Mouse (Mus musculus): ENCODE measurements around the gene Secisbp2. TPM values are rescaled to one million over a fixed set of nuclear protein-coding genes. Genes with fewer than 3 reads are reported as not detected.

The Secisbp2 gene
- polyA plus RNA-seq (2021; fragmentation: Nextera tagmentation) = 13.2 and 14.5 TPM in 2 replicates
- long read RNA-seq, experiment 1, partial matches to known transcripts = 26 of 30 reads
- long read RNA-seq, experiment 1, other reads (novel, unspliced or antisense) = 4 of 30 reads
- long read RNA-seq, experiment 2, transcript Secisbp2-201 (17 exons, 3,328 nt) = major isoform, 36 of 91 reads
- long read RNA-seq, experiment 2, partial matches to known transcripts = 36 of 91 reads
- long read RNA-seq, experiment 2, other reads (novel, unspliced or antisense) = 18 of 91 reads

GRCm38 (mm10) chr13:51651408-51652064, at the start of gene Secisbp2:
Gene Secisbp2 (plus strand): TSS chr13:51651697.

DNA sequence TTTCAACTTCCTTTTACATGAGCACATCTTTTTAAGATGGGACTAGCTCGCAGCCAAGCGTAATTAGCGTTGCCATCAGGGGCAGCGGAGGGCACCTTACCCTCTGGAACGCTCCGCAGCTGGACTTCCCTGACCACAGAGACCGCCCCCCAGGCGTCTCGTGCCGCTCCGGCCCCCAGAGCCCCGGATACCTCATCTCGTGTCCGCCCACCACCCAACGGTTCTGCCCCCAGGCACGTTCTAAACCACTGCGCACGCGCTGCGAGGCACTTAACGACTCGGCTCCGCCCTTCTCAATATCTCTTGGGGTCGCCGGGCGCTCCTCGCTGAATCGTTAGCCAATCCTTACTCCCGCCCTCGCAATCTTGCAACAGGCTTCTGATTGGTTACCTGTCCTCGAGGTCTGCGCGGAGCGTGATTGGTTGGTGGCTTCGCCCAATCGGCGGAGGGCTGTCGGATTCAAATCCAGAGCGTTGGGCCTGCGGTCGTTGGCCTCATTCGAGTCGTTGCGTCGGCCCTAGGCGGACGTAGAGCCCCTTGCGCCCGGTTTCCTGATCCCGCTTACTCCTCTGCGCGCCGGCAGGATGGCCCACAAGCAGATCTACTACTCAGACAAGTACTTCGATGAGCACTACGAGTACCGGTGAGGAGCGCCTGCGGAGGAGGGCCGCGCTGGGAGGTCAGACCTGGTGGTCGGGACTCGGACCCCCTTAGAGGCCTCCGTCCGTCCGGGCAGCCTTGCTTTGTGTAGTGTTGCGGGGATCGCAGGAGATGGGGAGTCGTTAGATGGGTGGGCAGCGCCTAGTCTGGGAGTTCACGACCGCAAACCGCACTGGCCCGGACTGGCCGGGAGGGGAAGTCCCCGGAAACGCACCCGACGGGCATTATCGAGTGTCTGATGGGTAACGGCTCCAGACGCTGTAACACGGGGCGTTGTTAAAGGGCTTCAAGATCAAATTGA, 6.4 kb upstream of the Secisbp2 start, which contains the start of gene Cks2:
TSS of gene Cks2 (plus strand) at position 404 of the 961 bp plus-strand sequence.

Other genes starting within 250 kb of the Secisbp2 start
- 3.4 and 4.2 TPM in 2 replicates for gene S1pr3, start 243.1 kb upstream of the Secisbp2 start, polyA plus RNA-seq (2021; fragmentation: Nextera tagmentation)
- gene Shc3, start 82.3 kb upstream of the Secisbp2 start, polyA plus RNA-seq (2021; fragmentation: Nextera tagmentation) = 4.9 and 7.0 TPM in 2 replicates
- gene Cks2, start 6.5 kb upstream of the Secisbp2 start, polyA plus RNA-seq (2021; fragmentation: Nextera tagmentation) = 4.4 and 6.0 TPM in 2 replicates
- gene Sema4d, start 142.1 kb downstream of the Secisbp2 start, polyA plus RNA-seq (2021; fragmentation: Nextera tagmentation) = 32.0 and 36.8 TPM in 2 replicates
- gene Gadd45g, start 195.0 kb downstream of the Secisbp2 start, polyA plus RNA-seq (2021; fragmentation: Nextera tagmentation) = 93.6 and 103 TPM in 2 replicates